Mouse (Mus musculus) CD8-positive naive resting alpha-beta T cell, adult 57 days (primary cell): ENCODE measurements around the gene Tmem108. TPM values are rescaled to one million over a fixed set of nuclear protein-coding genes. Genes with fewer than 3 reads are reported as not detected.

Experiments used
- total RNA-seq: library from RNA; stranded (reverse); gene quantifications from one replicate; pipeline ENCODE4 v1.2.4, GENCODE M21; 2023

The Tmem108 gene
- 4.6 TPM for total RNA-seq

DNA sequence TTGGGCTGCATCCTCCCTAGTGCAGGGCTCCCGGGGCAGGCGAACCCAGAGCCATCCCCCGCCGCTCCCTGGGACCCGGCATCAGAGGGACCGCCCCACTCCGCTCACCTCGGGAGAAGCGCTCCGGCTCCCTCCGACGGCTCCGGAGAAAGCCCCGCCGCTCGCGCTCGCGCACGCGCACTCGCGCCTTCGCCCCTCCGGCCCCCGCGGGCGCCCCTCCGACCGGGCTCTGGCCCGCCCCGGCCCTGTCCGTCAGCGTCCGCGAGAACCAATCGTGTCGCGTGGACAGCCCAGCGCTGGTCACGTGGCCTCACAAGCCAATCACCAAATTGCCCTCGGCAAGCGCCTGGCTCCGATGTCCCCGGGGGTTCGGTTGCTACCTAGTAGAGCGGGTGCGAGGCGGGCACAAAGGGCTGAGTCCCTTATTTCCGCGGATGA lies at the start of gene Tmem108:
Gene Tmem108, minus strand, starts transcription at position 191 of the 438 bp plus-strand sequence.

GRCm38 (mm10) chr9:103480044-103480576 lies 281.5 kb downstream of the Tmem108 start, which contains the start of gene Bfsp2:
Gene Bfsp2 (minus strand): TSS chr9:103480420.

Other genes with a start within 250 kb of the Tmem108 start
- gene Nphp3, start 240.7 kb upstream of the Tmem108 start, total RNA-seq = 5.2 TPM